Mouse (Mus musculus): ENCODE results near the gene Mboat2. TPM values are rescaled to one million over a fixed set of nuclear protein-coding genes. Genes with fewer than 3 reads are reported as not detected.

Mboat2 gene
- total and polyA plus RNA-seq, 3 experiments, result 0.39 to 4.0 (median 0.76) TPM

GRCm38 (mm10) chr12:24848107-24848506 is 17.4 kb downstream of the Mboat2 start (continued):
- TF ChIP-seq USF1 (IDR thresholded peaks at IDR 0.05; ENCODE audit: low read depth, low read length), result no peak

- dilution Hi-C loops (cut with MboI; ENCODE audit: extremely low pct_ligation_motif_present, extremely low pct_unique_long_range_greater_than_20kb, low sequenced_read_pairs) (no loop called here), in situ Hi-C loops (cut with MboI; ENCODE audit: low pct_ligation_motif_present, low pct_unique_long_range_greater_than_20kb, low sequenced_read_pairs) (no loop called here)
- no peak overlapping the region for H3K27ac ChIP-seq (ENCODE audit: insufficient read depth, low read depth)
- no peaks in the 10 kb centered on the region for H3K36me3 ChIP-seq (replicated peaks in 1 of 2; ENCODE audit: control insufficient read depth in 1 of 2, insufficient read depth in 1 of 2, low read length in 1 of 2)
- no peak for DNase-seq (ENCODE audit: extremely low read depth)
- no peak for TF ChIP-seq CHD1 (IDR thresholded peaks at IDR 0.05; ENCODE audit: low read depth, low read length)
- TF ChIP-seq BHLHE40 (IDR thresholded peaks at IDR 0.05; ENCODE audit: low read depth, low read length), result no peak
- TF ChIP-seq PAX5 (IDR thresholded peaks at IDR 0.05; ENCODE audit: low read length), result no peak
- no peak for TF ChIP-seq RAD21 (IDR thresholded peaks at IDR 0.05; ENCODE audit: low read depth, low read length)
- no peak for TF ChIP-seq NELFE (IDR thresholded peaks at IDR 0.05; ENCODE audit: low read depth, low read length)
- no peak for TF ChIP-seq CTCF (conservative IDR thresholded peaks at IDR 0.05 in 1 of 2, IDR thresholded peaks at IDR 0.05 in 1 of 2; ENCODE audit: low read depth in 2 of 2, low read length in 2 of 2)
- no peak for TF ChIP-seq CHD2 (IDR thresholded peaks at IDR 0.05; ENCODE audit: low read length)
- no peak for TF ChIP-seq ETS1 (conservative IDR thresholded peaks at IDR 0.05; ENCODE audit: low read depth, low read length)
- TF ChIP-seq JUND (conservative IDR thresholded peaks at IDR 0.05; ENCODE audit: low read depth, low read length), result no peak
- no peak for TF ChIP-seq MEF2A (IDR thresholded peaks at IDR 0.05; ENCODE audit: borderline replicate concordance, low read depth, low read length)
- no peak for TF ChIP-seq POLR2A (IDR thresholded peaks at IDR 0.05; ENCODE audit: low read depth, low read length)
- no peak for TF ChIP-seq HCFC1 (IDR thresholded peaks at IDR 0.05; ENCODE audit: low read depth, low read length)
- no peak for TF ChIP-seq ZC3H11A (IDR thresholded peaks at IDR 0.05; ENCODE audit: low read depth, low read length)
- no peak for TF ChIP-seq EP300 (IDR thresholded peaks at IDR 0.05; ENCODE audit: low read length)
- TF ChIP-seq USF1 (IDR thresholded peaks at IDR 0.05; ENCODE audit: low read depth, low read length), result no peak
- H3K4me3 ChIP-seq (replicated peaks in 1 of 3; ENCODE audit: low read depth in 2 of 3, low read length in 2 of 3, poor library complexity in 1 of 3), result no peak overlapping the region
- no peaks in the 10 kb centered on the region for H3K27me3 ChIP-seq (replicated peaks)
- H3K79me2 ChIP-seq (replicated peaks; ENCODE audit: control insufficient read depth, extremely low read depth, insufficient read depth, poor library complexity, severe bottlenecking), result no peaks in the 10 kb centered on the region
- H3K4me2 ChIP-seq (ENCODE audit: insufficient read depth, low read depth, poor library complexity, severe bottlenecking), result no peak overlapping the region
- no peaks in the 10 kb centered on the region for H3K4me1 ChIP-seq (ENCODE audit: control insufficient read depth in 1 of 2, insufficient read depth in 2 of 2)
- no peaks in the 10 kb centered on the region for H3K9me3 ChIP-seq (replicated peaks; ENCODE audit: low read length)
- H3K9ac ChIP-seq (ENCODE audit: insufficient read depth, low read depth), result no peak overlapping the region
These were observed 26.7 kb downstream of the Mboat2 start for GRCm38 (mm10) chr12:24857354-24857753.

GRCm38 (mm10) chr12:24859357-24859756 is 28.7 kb downstream of the Mboat2 start:
- no peaks in the 10 kb centered on the region for H3K79me2 ChIP-seq (replicated peaks; ENCODE audit: control insufficient read depth, extremely low read depth, insufficient read depth, poor library complexity, severe bottlenecking)
- in situ Hi-C loops (cut with MboI; ENCODE audit: low pct_ligation_motif_present, low pct_unique_long_range_greater_than_20kb, low sequenced_read_pairs) (no loop called here), dilution Hi-C loops (cut with MboI; ENCODE audit: extremely low pct_ligation_motif_present, extremely low pct_unique_long_range_greater_than_20kb, low sequenced_read_pairs) (no loop called here)
- no peak overlapping the region for H3K4me2 ChIP-seq (ENCODE audit: insufficient read depth, low read depth, poor library complexity, severe bottlenecking)
- no peak for DNase-seq (ENCODE audit: extremely low read depth)
- H3K4me3 ChIP-seq (replicated peaks in 1 of 3; ENCODE audit: low read depth in 2 of 3, low read length in 2 of 3, poor library complexity in 1 of 3), result no peak overlapping the region
- H3K9me3 ChIP-seq (replicated peaks; ENCODE audit: low read length), result no peaks in the 10 kb centered on the region
- no peaks in the 10 kb centered on the region for H3K36me3 ChIP-seq (replicated peaks in 1 of 2; ENCODE audit: control insufficient read depth in 1 of 2, insufficient read depth in 1 of 2, low read length in 1 of 2)
- no peak for TF ChIP-seq USF1 (IDR thresholded peaks at IDR 0.05; ENCODE audit: low read depth, low read length)
- no peak for TF ChIP-seq UBTF (IDR thresholded peaks at IDR 0.05; ENCODE audit: low read depth, low read length)
- no peak for TF ChIP-seq ZMIZ1 (IDR thresholded peaks at IDR 0.05; ENCODE audit: low read depth, low read length)
- no peak for TF ChIP-seq USF2 (conservative IDR thresholded peaks at IDR 0.05; ENCODE audit: low read depth, low read length)
- no peak for TF ChIP-seq MAFK (IDR thresholded peaks at IDR 0.05; ENCODE audit: insufficient replicate concordance, low read length)
- TF ChIP-seq JUN (IDR thresholded peaks at IDR 0.05; ENCODE audit: insufficient read depth, low read depth, low read length), result no peak
- no peaks in the 10 kb centered on the region for H3K4me1 ChIP-seq (ENCODE audit: control insufficient read depth in 1 of 2, insufficient read depth in 2 of 2)
- H3K9ac ChIP-seq (ENCODE audit: insufficient read depth, low read depth), result no peak overlapping the region
- H3K27me3 ChIP-seq (replicated peaks), result no peaks in the 10 kb centered on the region
- no peak overlapping the region for H3K27ac ChIP-seq (ENCODE audit: insufficient read depth, low read depth)

All from CH12.LX (cell line).